Comparison of ENCODE assay signal across 9 mouse cellular contexts in the genomic region with DNA sequence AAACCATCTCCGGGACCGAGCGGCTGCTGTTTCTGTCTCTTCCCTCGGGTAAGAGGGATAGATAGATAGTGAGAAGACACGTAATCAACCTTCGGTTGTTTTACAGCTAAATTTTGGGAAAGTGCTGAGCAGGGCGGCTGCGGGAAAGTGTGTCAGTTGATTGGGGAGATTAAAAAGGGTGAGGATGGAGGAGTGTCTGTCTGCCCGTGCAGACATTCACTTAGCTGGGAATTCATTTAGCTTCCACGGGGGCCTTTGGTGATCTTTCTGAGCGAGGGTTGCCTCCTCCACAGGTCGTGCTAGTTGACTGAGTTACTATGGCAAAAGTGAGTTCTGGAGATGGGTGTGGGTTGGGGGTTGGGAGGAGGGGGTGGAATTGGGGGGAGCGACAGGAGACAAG. TPM values are rescaled to one million over a fixed set of nuclear protein-coding genes. Genes with fewer than 3 reads are reported as not detected.
DNase-seq lines count a peak whose midpoint lies in the region; ATAC-seq and TF ChIP-seq lines count a peak whose summit lies in the region.
"Had no signal": no experiment of that assay in that cellular context is flagged by ENCODE, and none has a peak within 500 bp of the region (broad histone marks: within the 10 kb centered on the region; RNA-seq: fewer than 3 reads in every experiment).

No protein-coding gene starts in this region.

- peak overlapping the region; percentile 89 for H3K4me2 ChIP-seq in forebrain, embryonic 15.5 days (replicated peaks)
- H3K4me2 ChIP-seq in limb, embryonic 13.5 days (replicated peaks) = peak overlapping the region; percentile 99
- H3K4me2 ChIP-seq in neural tube, embryonic 15.5 days = peak overlapping the region; percentile 99

- no peaks in the 10 kb centered on the region for H3K36me3 ChIP-seq in forebrain, embryonic 15.5 days
- H3K36me3 ChIP-seq in limb, embryonic 13.5 days = no peaks in the 10 kb centered on the region
- no peaks in the 10 kb centered on the region for H3K36me3 ChIP-seq in neural tube, embryonic 15.5 days

- no peak overlapping the region for H3K9ac ChIP-seq in forebrain, embryonic 15.5 days (replicated peaks)
- peak overlapping the region; percentile 45; the same call in 1 of the 2 replicates for H3K9ac ChIP-seq in limb, embryonic 13.5 days
- H3K9ac ChIP-seq in neural tube, embryonic 15.5 days (replicated peaks) = peak overlapping the region; percentile 66; the same call in 1 of the 2 replicates

- ATAC-seq in forebrain, embryonic 15.5 days (replicated peaks) = no peak
- ATAC-seq in limb, embryonic 13.5 days (ENCODE audit: low FRiP score, low read depth) = no peak
- ATAC-seq in neural tube, embryonic 15.5 days (ENCODE audit: low FRiP score) = no peak

- no peak for DNase-seq in layer of hippocampus, adult 2 months (ENCODE audit: low spot score in 2 of 2)
- DNase-seq in layer of hippocampus, adult 9-11 months = no peak
- no peak for DNase-seq in urinary bladder, postnatal 10 days (ENCODE audit: low spot score)
- DNase-seq in spleen, postnatal 4 days (ENCODE audit: low spot score in 2 of 2) = no peak
- DNase-seq in kidney, adult 11 months = no peak

- TF ChIP-seq CTCF in layer of hippocampus, adult 2 months (conservative IDR thresholded peaks at IDR 0.05) = no peak

- H3K27me3 ChIP-seq in forebrain, embryonic 15.5 days = peaks cover 16% of the 10 kb centered on the region
- peaks cover 19% of the 10 kb centered on the region for H3K27me3 ChIP-seq in limb, embryonic 13.5 days
- peaks cover 13% of the 10 kb centered on the region for H3K27me3 ChIP-seq in neural tube, embryonic 15.5 days (replicated peaks)

- H3K4me3 ChIP-seq in layer of hippocampus, adult 2 months = peak overlapping the region; percentile 70
- peak overlapping the region; percentile 53 for H3K4me3 ChIP-seq in forebrain, embryonic 15.5 days
- H3K4me3 ChIP-seq in limb, embryonic 13.5 days = peak overlapping the region; percentile 74
- H3K4me3 ChIP-seq in neural tube, embryonic 15.5 days (replicated peaks) = peak overlapping the region; percentile 77

- no peaks in the 10 kb centered on the region for H3K9me3 ChIP-seq in forebrain, embryonic 15.5 days
- H3K9me3 ChIP-seq in limb, embryonic 13.5 days = peaks cover 3% of the 10 kb centered on the region; the same call in 1 of the 2 replicates
- H3K9me3 ChIP-seq in neural tube, embryonic 15.5 days (replicated peaks) = no peaks in the 10 kb centered on the region
- H3K9me3 ChIP-seq: megakaryocyte, embryonic 14.5 days had no signal

- H3K27ac ChIP-seq in layer of hippocampus, adult 2 months = peak overlapping the region; percentile 67; the same call in 1 of the 2 replicates
- no peak overlapping the region for H3K27ac ChIP-seq in forebrain, embryonic 15.5 days (replicated peaks)
- H3K27ac ChIP-seq in limb, embryonic 13.5 days = no peak overlapping the region
- no peak overlapping the region for H3K27ac ChIP-seq in neural tube, embryonic 15.5 days (replicated peaks)

- peaks cover 13% of the 10 kb centered on the region for H3K4me1 ChIP-seq in forebrain, embryonic 15.5 days
- H3K4me1 ChIP-seq in limb, embryonic 13.5 days = peaks cover 13% of the 10 kb centered on the region
- peaks cover 29% of the 10 kb centered on the region for H3K4me1 ChIP-seq in neural tube, embryonic 15.5 days

- 7% methylated on average over 13 of the region's 13 CpGs for WGBS in forebrain, embryonic 15.5 days
- WGBS in limb, embryonic 13.5 days = 5% methylated on average over 13 of the region's 13 CpGs
- 3% methylated on average over 13 of the region's 13 CpGs for WGBS in neural tube, embryonic 15.5 days

RNA-seq across cellular contexts. Expression of a gene that starts 1.3 kb away (rescaled TPM):
- 10 to 100 TPM; 18.5 to 20.1 TPM for total RNA-seq in layer of hippocampus, adult 2 months (2021)
- polyA plus RNA-seq in forebrain, embryonic 15.5 days (2015; fragmentation: Nextera tagmentation; extraction: Ambion mirVana) = 3.3 and 3.9 TPM in 2 replicates
- polyA plus RNA-seq in limb, embryonic 13.5 days (2015; fragmentation: Nextera tagmentation; extraction: Ambion mirVana) = 51.6 and 59.1 TPM in 2 replicates
- 12.6 and 14.7 TPM in 2 replicates for polyA plus RNA-seq in neural tube, embryonic 15.5 days (2015; fragmentation: Nextera tagmentation; extraction: Ambion mirVana)
